Mouse (Mus musculus) intestine, postnatal 0 days (tissue): ENCODE results near the gene Gm43738. TPM values are rescaled to one million over a fixed set of nuclear protein-coding genes. Genes with fewer than 3 reads are reported as not detected.

Experiments used
- ATAC-seq: fragments of 200-750 bp; cut with Nextera tagmentation; 2 replicates; pipeline ENCODE4 v1.8.0; 2017; ENCODE audit warnings: mild to moderate bottlenecking, moderate TSS enrichment, moderate library complexity
- H3K27ac ChIP-seq: fragments of 300-500 bp; sonication (generic); 2 replicates; pipeline ENCODE4 v1.5.1; 2014; ENCODE audit warnings: mild to moderate bottlenecking, low read depth, low read length, moderate library complexity
- H3K27me3 ChIP-seq: fragments of 300-500 bp; sonication (generic); replicated peaks from 2 replicates; pipeline ENCODE4 v1.6.1; 2014; ENCODE audit warnings: low read length, mixed read lengths; ENCODE audit not compliant: control insufficient read depth, insufficient read depth
- H3K36me3 ChIP-seq: fragments of 300-500 bp; sonication (generic); 2 replicates; pipeline ENCODE4 v1.6.1; 2014; ENCODE audit warnings: mild to moderate bottlenecking, moderate library complexity; ENCODE audit not compliant: control insufficient read depth, insufficient read depth
- H3K4me1 ChIP-seq: fragments of 300-500 bp; sonication (generic); replicated peaks from 2 replicates; pipeline ENCODE4 v1.6.1; 2014; ENCODE audit warnings: antibody characterized with exemption, low read length, mixed read lengths; ENCODE audit not compliant: control insufficient read depth, insufficient read depth
- H3K4me2 ChIP-seq: fragments of 300-500 bp; sonication (generic); replicated peaks from 2 replicates; pipeline ENCODE4 v1.6.1; 2014; ENCODE audit warnings: low read depth, mild to moderate bottlenecking, moderate library complexity
- H3K4me3 ChIP-seq: fragments of 300-500 bp; sonication (generic); 2 replicates; pipeline ENCODE4 v1.5.1; 2014; ENCODE audit warnings: low read depth, low read length
- H3K9ac ChIP-seq: fragments of 300-500 bp; sonication (generic); 2 replicates; pipeline ENCODE4 v1.6.1; 2014; ENCODE audit warnings: mild to moderate bottlenecking, low read depth, low read length
- H3K9me3 ChIP-seq: fragments of 300-500 bp; sonication (generic); 2 replicates; pipeline ENCODE4 v1.6.1; 2016; ENCODE audit warnings: mixed run types; ENCODE audit not compliant: control insufficient read depth
- CTCF ChIP-seq: sonication (generic); IDR thresholded peaks from 2 replicates; pipeline ENCODE4 v1.5.1; 2016; ENCODE audit warnings: low read depth, mild to moderate bottlenecking, control low read depth, antibody characterized with exemption, moderate library complexity
- WGBS: fragments of 180-500 bp; shearing (Covaris S2); extraction: QIAGEN DNeasy Blood & Tissue Kit; methylation state at CpG from one replicate; pipeline ENCODE4 v1.1.7; 2014; 5-methylcytosine and 5-hydroxymethylcytosine counted together
- polyA plus RNA-seq: library from polyadenylated mRNA; unstranded; fragments of >200 nt; fragmentation: Nextera tagmentation; extraction: Ambion mirVana; gene quantifications from 2 replicates; pipeline ENCODE4 v1.2.1, GENCODE M21; 2015

Gene Gm43738
- polyA plus RNA-seq, 1 experiment from 2014 or later, result not detected

DNA sequence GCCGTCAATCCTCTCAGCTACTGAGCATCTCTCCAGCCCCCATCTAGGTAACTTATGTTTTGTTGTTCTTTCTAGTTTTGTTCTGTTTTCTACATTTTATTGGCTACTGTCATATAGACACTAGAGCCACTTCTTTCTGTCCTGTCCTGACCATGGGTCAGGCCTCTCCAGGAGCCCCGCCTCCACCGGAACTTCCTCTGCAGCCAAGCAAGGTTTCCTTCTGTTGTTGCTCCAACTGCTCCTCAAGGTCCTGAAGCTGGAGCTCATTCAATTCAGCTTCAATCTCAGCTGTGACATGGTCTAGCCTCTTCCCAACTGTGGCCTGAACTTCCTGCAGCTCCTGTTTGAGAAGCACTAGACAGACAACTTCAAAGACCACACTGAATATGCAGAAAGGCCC is 29.0 kb upstream of the Gm43738 start:
- H3K4me3 ChIP-seq, result no peak overlapping the region
- no peak overlapping the region for H3K9ac ChIP-seq
- no peaks in the 10 kb centered on the region for H3K9me3 ChIP-seq
- H3K27me3 ChIP-seq, result no peaks in the 10 kb centered on the region
- no peak for ATAC-seq
- no peaks in the 10 kb centered on the region for H3K36me3 ChIP-seq
- no peak overlapping the region for H3K27ac ChIP-seq
- peaks cover 3% of the 10 kb centered on the region; the same call in 1 of the 2 replicates for H3K4me1 ChIP-seq
- 88% methylated on average over 3 of the region's 3 CpGs for WGBS
- no peak for TF ChIP-seq CTCF
- no peak overlapping the region for H3K4me2 ChIP-seq

DNA sequence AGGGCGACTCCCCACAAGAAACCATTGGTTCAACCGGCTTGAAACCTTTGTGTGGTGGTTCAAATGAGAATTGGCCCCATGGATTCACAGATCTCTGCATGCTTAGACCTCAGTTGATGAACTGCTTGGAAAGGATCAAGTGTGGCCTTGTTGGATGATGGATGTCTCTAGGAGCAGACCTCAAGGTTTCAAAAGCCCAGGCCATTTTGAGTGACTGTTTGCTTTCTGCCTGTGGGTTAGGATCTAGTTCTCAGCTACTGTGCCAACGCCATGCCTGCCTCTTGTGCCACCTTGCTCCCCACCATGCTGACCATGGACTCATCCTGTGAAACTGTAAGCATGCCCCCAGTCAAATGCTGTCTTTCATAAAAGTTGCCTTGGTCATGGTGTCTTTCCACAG is 25.1 kb upstream of the Gm43738 start:
- Histone ChIP-seq H3K4me1 (no peaks in the 10 kb centered on the region), H3K9me3 (no peaks in the 10 kb centered on the region), H3K36me3 (no peaks in the 10 kb centered on the region), H3K27ac (no peak overlapping the region), H3K4me3 (no peak overlapping the region), H3K4me2 (no peak overlapping the region), H3K27me3 (no peaks in the 10 kb centered on the region), H3K9ac (no peak overlapping the region)
- TF ChIP-seq CTCF, result no peak
- no peak for ATAC-seq
- 94% methylated on average over 3 of the region's 3 CpGs for WGBS

DNA sequence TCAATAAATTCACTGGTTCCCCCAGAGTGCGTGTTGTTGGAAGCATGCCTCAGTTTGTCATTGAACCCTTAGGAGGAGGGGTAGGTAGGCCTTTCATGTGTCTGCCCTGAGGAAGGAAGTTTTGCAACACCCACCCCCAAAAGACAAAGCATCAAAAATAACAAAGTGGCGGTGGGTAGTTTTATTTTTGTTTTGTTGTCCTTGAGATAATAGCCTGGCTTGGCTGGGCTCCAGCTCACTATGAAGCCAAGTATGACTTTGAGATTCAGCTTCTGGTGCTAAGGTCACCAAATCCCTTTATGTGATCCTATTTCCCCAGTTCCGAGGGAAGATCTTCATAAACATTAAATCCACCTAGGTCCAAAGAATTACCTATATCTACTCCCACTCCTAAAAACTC is 23.3 kb upstream of the Gm43738 start:
- 66% methylated on average over 3 of the region's 3 CpGs for WGBS

GRCm38 (mm10) chr3:89123313-89123712 is 22.4 kb upstream of the Gm43738 start:
- TF ChIP-seq CTCF, result no peak
- ATAC-seq, result peak; percentile 41; the same call in 1 of the 2 replicates
- H3K36me3 ChIP-seq, result no peaks in the 10 kb centered on the region
- no peak overlapping the region for H3K9ac ChIP-seq
- no peaks in the 10 kb centered on the region for H3K4me1 ChIP-seq
- H3K9me3 ChIP-seq, result no peaks in the 10 kb centered on the region
- no peak overlapping the region for H3K4me3 ChIP-seq
- H3K4me2 ChIP-seq, result no peak overlapping the region
- WGBS, result 56% methylated on average over 2 of the region's 2 CpGs
- no peaks in the 10 kb centered on the region for H3K27me3 ChIP-seq
- no peak overlapping the region for H3K27ac ChIP-seq

More for the DNA sequence above, 23.3 kb upstream of the Gm43738 start:
- Histone ChIP-seq H3K9me3 (no peaks in the 10 kb centered on the region), H3K36me3 (no peaks in the 10 kb centered on the region), H3K27me3 (no peaks in the 10 kb centered on the region), H3K27ac (no peak overlapping the region), H3K4me2 (no peak overlapping the region), H3K9ac (no peak overlapping the region), H3K4me1 (no peaks in the 10 kb centered on the region), H3K4me3 (no peak overlapping the region)
- no peak for ATAC-seq
- no peak for TF ChIP-seq CTCF

DNA sequence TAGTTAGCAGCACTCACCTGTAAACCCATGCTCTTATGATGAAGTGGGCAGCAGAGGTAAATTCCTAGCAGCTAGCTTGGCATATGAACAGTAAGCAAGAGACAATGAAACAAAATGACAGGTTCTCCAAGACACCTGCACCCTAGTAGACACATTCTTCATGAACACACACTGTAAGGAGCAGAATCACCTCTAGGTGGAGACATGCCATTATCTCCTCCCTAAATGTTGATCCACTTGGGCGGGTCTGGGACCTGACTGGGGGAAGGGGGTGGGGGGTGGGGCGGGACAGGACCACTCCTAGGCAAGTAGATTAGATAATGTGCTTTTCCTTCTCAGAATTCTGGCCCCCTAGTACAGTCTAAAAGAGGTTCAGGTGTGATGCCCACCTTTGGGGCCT is 14.6 kb upstream of the Gm43738 start:
- no peaks in the 10 kb centered on the region for H3K27me3 ChIP-seq
- TF ChIP-seq CTCF, result peak; percentile 73
- no peaks in the 10 kb centered on the region for H3K9me3 ChIP-seq
- no peak overlapping the region for H3K4me2 ChIP-seq
- no peak overlapping the region for H3K27ac ChIP-seq
- ATAC-seq, result peak; percentile 43; the same call in 1 of the 2 replicates
- no peaks in the 10 kb centered on the region for H3K4me1 ChIP-seq
- no peaks in the 10 kb centered on the region for H3K36me3 ChIP-seq
- WGBS, result 4% methylated on average over 2 of the region's 2 CpGs
- no peak overlapping the region for H3K4me3 ChIP-seq
- H3K9ac ChIP-seq, result no peak overlapping the region

DNA sequence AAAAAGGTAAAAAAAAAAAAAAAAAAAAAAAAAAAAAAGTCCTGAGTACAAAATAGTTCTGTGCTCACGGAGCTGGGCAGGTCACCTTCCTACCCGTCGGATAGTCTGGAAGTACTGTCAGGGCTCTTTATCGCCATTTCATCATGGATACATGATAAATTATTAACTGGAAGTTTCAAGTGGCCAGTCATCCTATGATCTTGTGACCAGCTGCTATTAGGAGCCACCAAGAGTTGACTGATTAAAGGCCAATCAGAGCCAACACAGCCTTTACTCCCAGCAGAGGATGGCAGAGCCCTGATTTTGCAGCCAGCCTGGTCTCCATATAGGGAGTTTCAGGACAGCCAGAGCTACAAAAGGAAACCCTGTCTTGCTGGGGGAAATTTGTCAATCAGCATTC is 12.2 kb upstream of the Gm43738 start:
- Histone ChIP-seq H3K9me3 (no peaks in the 10 kb centered on the region), H3K27me3 (no peaks in the 10 kb centered on the region), H3K36me3 (no peaks in the 10 kb centered on the region), H3K4me2 (no peak overlapping the region), H3K9ac (no peak overlapping the region), H3K4me3 (no peak overlapping the region), H3K4me1 (no peaks in the 10 kb centered on the region), H3K27ac (no peak overlapping the region)
- ATAC-seq, result peak; percentile 82
- WGBS, result 44% methylated on average over 4 of the region's 4 CpGs
- TF ChIP-seq CTCF, result no peak

DNA sequence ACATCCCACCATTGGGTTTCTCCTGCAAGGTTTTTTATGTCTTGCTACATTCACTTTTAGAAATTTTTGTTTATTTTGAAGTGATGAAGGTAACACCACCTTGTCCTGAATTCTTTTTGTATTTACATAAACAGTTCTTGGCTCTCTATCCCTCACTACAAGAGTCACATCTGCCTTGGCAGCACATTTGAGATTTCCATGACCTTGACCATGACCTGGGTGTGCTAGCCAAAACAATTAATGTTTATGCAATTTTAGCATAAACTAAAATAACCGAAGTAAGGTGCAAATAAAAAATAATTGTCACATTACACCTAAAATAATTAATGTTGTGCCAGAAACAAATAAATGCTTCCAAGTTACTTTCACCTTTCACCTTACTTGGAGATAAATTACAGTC is 7.2 kb upstream of the Gm43738 start:
- WGBS, result 56% methylated on average over 1 of the region's 1 CpGs
- H3K4me2 ChIP-seq, result no peak overlapping the region
- no peak overlapping the region for H3K9ac ChIP-seq
- no peak for ATAC-seq
- H3K4me3 ChIP-seq, result no peak overlapping the region
- no peaks in the 10 kb centered on the region for H3K36me3 ChIP-seq
- TF ChIP-seq CTCF, result no peak
- no peaks in the 10 kb centered on the region for H3K4me1 ChIP-seq
- no peak overlapping the region for H3K27ac ChIP-seq
- no peaks in the 10 kb centered on the region for H3K27me3 ChIP-seq
- H3K9me3 ChIP-seq, result no peaks in the 10 kb centered on the region
